Mouse (Mus musculus): ENCODE measurements around the gene Gphb5. TPM values are rescaled to one million over a fixed set of nuclear protein-coding genes. Genes with fewer than 3 reads are reported as not detected.

Gene Gphb5
- polyA plus RNA-seq, 1 experiment: not detected

- no peak for TF ChIP-seq POLR2A (IDR thresholded peaks at IDR 0.05; ENCODE audit: control insufficient read depth, low read depth, low read length)
- no peak for TF ChIP-seq CTCF (IDR thresholded peaks at IDR 0.05; ENCODE audit: control insufficient read depth, insufficient read depth, insufficient replicate concordance, low read depth, low read length)
- Histone ChIP-seq H3K36me3 (ENCODE audit: control insufficient read depth, insufficient read depth, low read length) (no peaks in the 10 kb centered on the region), H3K4me1 (ENCODE audit: control insufficient read depth, insufficient read depth, low read length) (no peaks in the 10 kb centered on the region; the same call in 1 of the 2 replicates), H3K27me3 (ENCODE audit: control insufficient read depth, insufficient read depth, low read length) (no peaks in the 10 kb centered on the region), H3K27ac (ENCODE audit: control insufficient read depth, insufficient read depth, low read depth, low read length) (no peak overlapping the region), H3K4me3 (ENCODE audit: control insufficient read depth, low read depth, low read length) (no peak overlapping the region)
These were observed 12.1 kb upstream of the Gphb5 start for GRCm38 (mm10) chr12:75428719-75429118.

GRCm38 (mm10) chr12:75425882-75426281 lies 9.3 kb upstream of the Gphb5 start:
- TF ChIP-seq CTCF (IDR thresholded peaks at IDR 0.05; ENCODE audit: control insufficient read depth, insufficient read depth, insufficient replicate concordance, low read depth, low read length) (no peak), POLR2A (IDR thresholded peaks at IDR 0.05; ENCODE audit: control insufficient read depth, low read depth, low read length) (no peak)
- H3K27ac ChIP-seq (ENCODE audit: control insufficient read depth, insufficient read depth, low read depth, low read length): no peak overlapping the region
- no peaks in the 10 kb centered on the region for H3K27me3 ChIP-seq (ENCODE audit: control insufficient read depth, insufficient read depth, low read length)
- no peaks in the 10 kb centered on the region for H3K36me3 ChIP-seq (ENCODE audit: control insufficient read depth, insufficient read depth, low read length)
- no peak overlapping the region for H3K4me3 ChIP-seq (ENCODE audit: control insufficient read depth, low read depth, low read length)
- no peaks in the 10 kb centered on the region for H3K4me1 ChIP-seq (ENCODE audit: control insufficient read depth, insufficient read depth, low read length)

- H3K4me3 ChIP-seq (ENCODE audit: control insufficient read depth, low read depth, low read length): no peak overlapping the region
- TF ChIP-seq POLR2A (IDR thresholded peaks at IDR 0.05; ENCODE audit: control insufficient read depth, low read depth, low read length) (no peak), CTCF (IDR thresholded peaks at IDR 0.05; ENCODE audit: control insufficient read depth, insufficient read depth, insufficient replicate concordance, low read depth, low read length) (no peak)
- H3K27me3 ChIP-seq (ENCODE audit: control insufficient read depth, insufficient read depth, low read length): no peaks in the 10 kb centered on the region
- no peaks in the 10 kb centered on the region for H3K36me3 ChIP-seq (ENCODE audit: control insufficient read depth, insufficient read depth, low read length)
- no peak overlapping the region for H3K27ac ChIP-seq (ENCODE audit: control insufficient read depth, insufficient read depth, low read depth, low read length)
- no peaks in the 10 kb centered on the region for H3K4me1 ChIP-seq (ENCODE audit: control insufficient read depth, insufficient read depth, low read length)
These were observed 8.2 kb upstream of the Gphb5 start for GRCm38 (mm10) chr12:75424817-75425216.

GRCm38 (mm10) chr12:75424359-75424758 lies 7.8 kb upstream of the Gphb5 start:
- Histone ChIP-seq H3K27ac (ENCODE audit: control insufficient read depth, insufficient read depth, low read depth, low read length) (no peak overlapping the region), H3K27me3 (ENCODE audit: control insufficient read depth, insufficient read depth, low read length) (no peaks in the 10 kb centered on the region), H3K36me3 (ENCODE audit: control insufficient read depth, insufficient read depth, low read length) (no peaks in the 10 kb centered on the region), H3K4me1 (ENCODE audit: control insufficient read depth, insufficient read depth, low read length) (no peaks in the 10 kb centered on the region), H3K4me3 (ENCODE audit: control insufficient read depth, low read depth, low read length) (no peak overlapping the region)
- no peak for TF ChIP-seq CTCF (IDR thresholded peaks at IDR 0.05; ENCODE audit: control insufficient read depth, insufficient read depth, insufficient replicate concordance, low read depth, low read length)

GRCm38 (mm10) chr12:75414991-75415390 lies 1.6 kb downstream of the Gphb5 start:
- H3K4me1 ChIP-seq (ENCODE audit: control insufficient read depth, insufficient read depth, low read length): no peaks in the 10 kb centered on the region
- no peaks in the 10 kb centered on the region for H3K27me3 ChIP-seq (ENCODE audit: control insufficient read depth, insufficient read depth, low read length)
- no peaks in the 10 kb centered on the region for H3K36me3 ChIP-seq (ENCODE audit: control insufficient read depth, insufficient read depth, low read length)
- no peak overlapping the region for H3K27ac ChIP-seq (ENCODE audit: control insufficient read depth, insufficient read depth, low read depth, low read length)
- no peak overlapping the region for H3K4me3 ChIP-seq (ENCODE audit: control insufficient read depth, low read depth, low read length)
- TF ChIP-seq CTCF (IDR thresholded peaks at IDR 0.05; ENCODE audit: control insufficient read depth, insufficient read depth, insufficient replicate concordance, low read depth, low read length) (no peak), POLR2A (IDR thresholded peaks at IDR 0.05; ENCODE audit: control insufficient read depth, low read depth, low read length) (no peak)

GRCm38 (mm10) chr12:75412964-75413363 lies 3.6 kb downstream of the Gphb5 start:
- H3K36me3 ChIP-seq (ENCODE audit: control insufficient read depth, insufficient read depth, low read length): no peaks in the 10 kb centered on the region
- no peaks in the 10 kb centered on the region for H3K4me1 ChIP-seq (ENCODE audit: control insufficient read depth, insufficient read depth, low read length)
- H3K27ac ChIP-seq (ENCODE audit: control insufficient read depth, insufficient read depth, low read depth, low read length): no peak overlapping the region
- H3K4me3 ChIP-seq (ENCODE audit: control insufficient read depth, low read depth, low read length): peak overlapping the region; percentile 13; the same call in 1 of the 2 replicates
- no peaks in the 10 kb centered on the region for H3K27me3 ChIP-seq (ENCODE audit: control insufficient read depth, insufficient read depth, low read length)
- TF ChIP-seq CTCF (IDR thresholded peaks at IDR 0.05; ENCODE audit: control insufficient read depth, insufficient read depth, insufficient replicate concordance, low read depth, low read length): no peak
- TF ChIP-seq POLR2A (IDR thresholded peaks at IDR 0.05; ENCODE audit: control insufficient read depth, low read depth, low read length): no peak

GRCm38 (mm10) chr12:75397077-75397476 lies 19.5 kb downstream of the Gphb5 start:
- Histone ChIP-seq H3K27me3 (ENCODE audit: control insufficient read depth, insufficient read depth, low read length) (no peaks in the 10 kb centered on the region), H3K4me3 (ENCODE audit: control insufficient read depth, low read depth, low read length) (no peak overlapping the region), H3K27ac (ENCODE audit: control insufficient read depth, insufficient read depth, low read depth, low read length) (peak overlapping the region; percentile 24; the same call in 1 of the 2 replicates), H3K4me1 (ENCODE audit: control insufficient read depth, insufficient read depth, low read length) (no peaks in the 10 kb centered on the region), H3K36me3 (ENCODE audit: control insufficient read depth, insufficient read depth, low read length) (no peaks in the 10 kb centered on the region)
- TF ChIP-seq POLR2A (IDR thresholded peaks at IDR 0.05; ENCODE audit: control insufficient read depth, low read depth, low read length) (no peak), CTCF (IDR thresholded peaks at IDR 0.05; ENCODE audit: control insufficient read depth, insufficient read depth, insufficient replicate concordance, low read depth, low read length) (no peak)

GRCm38 (mm10) chr12:75396616-75397015 lies 20.0 kb downstream of the Gphb5 start:
- peak overlapping the region; percentile 24; the same call in 1 of the 2 replicates for H3K27ac ChIP-seq (ENCODE audit: control insufficient read depth, insufficient read depth, low read depth, low read length)
- no peaks in the 10 kb centered on the region for H3K27me3 ChIP-seq (ENCODE audit: control insufficient read depth, insufficient read depth, low read length)
- H3K36me3 ChIP-seq (ENCODE audit: control insufficient read depth, insufficient read depth, low read length): no peaks in the 10 kb centered on the region
- H3K4me1 ChIP-seq (ENCODE audit: control insufficient read depth, insufficient read depth, low read length): no peaks in the 10 kb centered on the region
- TF ChIP-seq POLR2A (IDR thresholded peaks at IDR 0.05; ENCODE audit: control insufficient read depth, low read depth, low read length) (no peak), CTCF (IDR thresholded peaks at IDR 0.05; ENCODE audit: control insufficient read depth, insufficient read depth, insufficient replicate concordance, low read depth, low read length) (no peak)
- H3K4me3 ChIP-seq (ENCODE audit: control insufficient read depth, low read depth, low read length): no peak overlapping the region

Data from testis, adult 2 months (tissue).